Mouse (Mus musculus) urinary bladder, postnatal 14 days (tissue): ENCODE data around the gene Vgll4.

Experiments used
- DNase-seq: peaks from one replicate; pipeline ENCODE4 v3.0.0; 2021; ENCODE audit warnings: low spot score

Gene Vgll4

GRCm38 (mm10) chr6:114842131-114842530, 127.7 kb downstream of the Vgll4 start:
- DNase-seq, result no peak

- no peak for DNase-seq
These were observed 129.8 kb downstream of the Vgll4 start for GRCm38 (mm10) chr6:114840012-114840411.

- DNase-seq, result no peak
These were observed 130.9 kb downstream of the Vgll4 start for GRCm38 (mm10) chr6:114838872-114839271.

GRCm38 (mm10) chr6:114836433-114836832, 133.4 kb downstream of the Vgll4 start:
- no peak for DNase-seq

- DNase-seq, result no peak
These were observed 134.0 kb downstream of the Vgll4 start for GRCm38 (mm10) chr6:114835752-114836151.

GRCm38 (mm10) chr6:114835344-114835743, 134.4 kb downstream of the Vgll4 start:
- DNase-seq, result no peak

GRCm38 (mm10) chr6:114833791-114834346, 135.9 kb downstream of the Vgll4 start:
- DNase-seq, result no peak

- no peak for DNase-seq
These were observed 136.6 kb downstream of the Vgll4 start for GRCm38 (mm10) chr6:114833058-114833685.

GRCm38 (mm10) chr6:114831807-114832206, 138.0 kb downstream of the Vgll4 start:
- DNase-seq, result no peak

GRCm38 (mm10) chr6:114829660-114830438, 139.9 kb downstream of the Vgll4 start:
- DNase-seq, result no peak

GRCm38 (mm10) chr6:114826889-114827288, 142.9 kb downstream of the Vgll4 start:
- DNase-seq, result no peak

- no peak for DNase-seq
These were observed 148.1 kb downstream of the Vgll4 start for GRCm38 (mm10) chr6:114821646-114822045.

GRCm38 (mm10) chr6:114819971-114820481, 149.8 kb downstream of the Vgll4 start:
- peak; percentile 11 for DNase-seq

- no peak for DNase-seq
These were observed 151.3 kb downstream of the Vgll4 start for GRCm38 (mm10) chr6:114818471-114818870.

GRCm38 (mm10) chr6:114817948-114818347, 151.8 kb downstream of the Vgll4 start:
- no peak for DNase-seq

GRCm38 (mm10) chr6:114814882-114815650, 154.7 kb downstream of the Vgll4 start:
- DNase-seq, result no peak

- no peak for DNase-seq
These were observed 155.5 kb downstream of the Vgll4 start for GRCm38 (mm10) chr6:114814199-114814881.

GRCm38 (mm10) chr6:114812779-114813178, 157.0 kb downstream of the Vgll4 start:
- no peak for DNase-seq

GRCm38 (mm10) chr6:114812322-114812721, 157.5 kb downstream of the Vgll4 start:
- peak; percentile 33 for DNase-seq
